Mouse (Mus musculus) heart, postnatal 25 days (tissue): ENCODE measurements around the gene Esrrg. TPM values are rescaled to one million over a fixed set of nuclear protein-coding genes. Genes with fewer than 3 reads are reported as not detected.

Experiments
- DNase-seq: peaks from one replicate; pipeline ENCODE4 v3.0.0; 2022; ENCODE audit warnings: low spot score
- intact Hi-C: fragments of 180-260 bp; cut with DNase I; formaldehyde crosslinking; loops from one replicate; pipeline ENCODE4 v1.15.1; 2025
- total RNA-seq, 2 experiments: library from RNA; stranded (reverse); gene quantifications; 2 replicates each; pipeline ENCODE4 v1.2.3; 2021

Gene Esrrg
- total RNA-seq, 2 experiments from 2014 or later: 39.5 to 44.0 TPM

- intact Hi-C loops: no loop called here
- DNase-seq: no peak
These were observed 154.3 kb downstream of the Esrrg start for GRCm38 (mm10) chr1:187762641-187763450.

GRCm38 (mm10) chr1:187763451-187763755, 154.8 kb downstream of the Esrrg start:
- intact Hi-C loops: no loop called here
- DNase-seq: no peak

- intact Hi-C loops: no loop called here
- DNase-seq: no peak
These were observed 155.2 kb downstream of the Esrrg start for GRCm38 (mm10) chr1:187763821-187764220.

GRCm38 (mm10) chr1:187765577-187765976, 157.0 kb downstream of the Esrrg start:
- intact Hi-C loops: no loop called here
- DNase-seq: no peak

- no peak for DNase-seq
- intact Hi-C loops: no loop called here
These were observed 158.8 kb downstream of the Esrrg start for GRCm38 (mm10) chr1:187767355-187767754.

GRCm38 (mm10) chr1:187770234-187770633, 161.6 kb downstream of the Esrrg start:
- intact Hi-C loops: loop anchor here (5.0 kb wide), 1 partner anchor 318 kb away; no protein-coding TSS in a partner anchor
- DNase-seq: no peak

- no peak for DNase-seq
- intact Hi-C loops: loop anchor here (5.0 kb wide), 1 partner anchor 319 kb away; no protein-coding TSS in a partner anchor
These were observed 162.5 kb downstream of the Esrrg start for GRCm38 (mm10) chr1:187771067-187771466.

GRCm38 (mm10) chr1:187779589-187780178, 171.1 kb downstream of the Esrrg start:
- DNase-seq: no peak
- intact Hi-C loops: no loop called here

GRCm38 (mm10) chr1:187785226-187785625, 176.6 kb downstream of the Esrrg start:
- intact Hi-C loops: no loop called here
- no peak for DNase-seq

- intact Hi-C loops: no loop called here
- DNase-seq: no peak
These were observed 178.7 kb downstream of the Esrrg start for GRCm38 (mm10) chr1:187787055-187788016.

GRCm38 (mm10) chr1:187794240-187794930, 185.8 kb downstream of the Esrrg start:
- DNase-seq: no peak
- intact Hi-C loops: no loop called here

- no peak for DNase-seq
- intact Hi-C loops: no loop called here
These were observed 187.0 kb downstream of the Esrrg start for GRCm38 (mm10) chr1:187795551-187795950.

- DNase-seq: no peak
- intact Hi-C loops: no loop called here
These were observed 190.7 kb downstream of the Esrrg start for GRCm38 (mm10) chr1:187799300-187799699.

- intact Hi-C loops: no loop called here
- DNase-seq: no peak
These were observed 192.2 kb downstream of the Esrrg start for GRCm38 (mm10) chr1:187800761-187801160.

GRCm38 (mm10) chr1:187803566-187803965, 195.0 kb downstream of the Esrrg start:
- intact Hi-C loops: no loop called here

GRCm38 (mm10) chr1:187803997-187804396, 195.4 kb downstream of the Esrrg start:
- DNase-seq: no peak
- intact Hi-C loops: no loop called here

More at GRCm38 (mm10) chr1:187803566-187803965, 195.0 kb downstream of the Esrrg start:
- no peak for DNase-seq

- no peak for DNase-seq
- intact Hi-C loops: no loop called here
These were observed 196.4 kb downstream of the Esrrg start for GRCm38 (mm10) chr1:187805001-187805400.

- intact Hi-C loops: no loop called here
- DNase-seq: no peak
These were observed 199.1 kb downstream of the Esrrg start for GRCm38 (mm10) chr1:187807477-187808390.
